In the genomic region with DNA sequence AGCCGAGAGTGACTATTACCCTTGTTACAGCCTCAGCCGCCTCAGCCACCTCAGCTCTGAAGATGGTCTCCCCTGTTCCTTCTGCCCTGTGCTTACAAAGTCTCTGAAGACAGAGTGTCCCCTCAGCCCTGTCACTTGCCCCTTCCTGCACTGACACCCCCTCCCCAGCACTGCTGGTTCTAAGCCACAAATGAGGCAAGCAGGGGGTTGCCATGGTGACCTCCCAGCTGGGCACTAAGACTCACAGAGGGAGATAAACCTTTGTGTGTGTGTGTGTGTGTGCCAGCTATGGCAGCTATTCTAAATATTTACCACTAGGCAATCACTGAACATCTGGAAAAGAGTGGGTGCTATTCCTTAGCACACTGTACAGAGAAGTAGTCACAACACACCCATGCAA, we compare ENCODE assay signal across 13 mouse cellular contexts. TPM values are rescaled to one million over a fixed set of nuclear protein-coding genes. Genes with fewer than 3 reads are reported as not detected.
DNase-seq lines count a peak whose midpoint lies in the region; ATAC-seq lines count a peak whose summit lies in the region.
"Had no signal": no experiment of that assay in that cellular context is flagged by ENCODE, and none has a peak within 500 bp of the region (broad histone marks: within the 10 kb centered on the region; RNA-seq: fewer than 3 reads in every experiment).

No protein-coding gene starts in this region.

- DNase-seq in forebrain, embryonic 10.5 days (ENCODE audit: extremely low spot score, low spot score), result no peak
- peak; percentile 33 for DNase-seq in lung, postnatal 10 days
- DNase-seq in lung, adult 18-20 months, result no peak
- peak; percentile 44 for DNase-seq in embryo, embryonic 11 days
- peak; percentile 50 for DNase-seq in midbrain, embryonic 14.5 days
- DNase-seq in adrenal gland, adult (ENCODE audit: inconsistent age in 2 of 2, low spot score in 1 of 2), result no peak
- DNase-seq in thymus, postnatal 0 days (ENCODE audit: low spot score), result no peak
- DNase-seq: cerebellum, adult 2 months; heart, adult 18-20 months; kidney, adult 2 months; kidney, postnatal 36 days had no signal

- no peaks in the 10 kb centered on the region for H3K9me3 ChIP-seq in forebrain, embryonic 10.5 days
- H3K9me3 ChIP-seq in forebrain, embryonic 13.5 days (replicated peaks), result no peaks in the 10 kb centered on the region
- H3K9me3 ChIP-seq in midbrain, embryonic 14.5 days (ENCODE audit: control insufficient read depth, low read length), result no peaks in the 10 kb centered on the region
- H3K9me3 ChIP-seq: liver, embryonic 12.5 days had no signal

- H3K4me1 ChIP-seq in forebrain, embryonic 10.5 days, result peaks cover 27% of the 10 kb centered on the region
- H3K4me1 ChIP-seq in forebrain, embryonic 13.5 days, result peaks cover 10% of the 10 kb centered on the region
- H3K4me1 ChIP-seq in midbrain, embryonic 14.5 days (ENCODE audit: control insufficient read depth, insufficient read depth, low read length), result peaks cover 4% of the 10 kb centered on the region; the same call in 1 of the 2 replicates

- 38% methylated on average over 2 of the region's 2 CpGs for WGBS in forebrain, embryonic 10.5 days
- 21% methylated on average over 2 of the region's 2 CpGs for WGBS in forebrain, embryonic 13.5 days
- 27% methylated on average over 2 of the region's 2 CpGs for WGBS in midbrain, embryonic 14.5 days

- no peaks in the 10 kb centered on the region for H3K36me3 ChIP-seq in forebrain, embryonic 10.5 days (replicated peaks)
- H3K36me3 ChIP-seq in forebrain, embryonic 13.5 days (ENCODE audit: poor library complexity, severe bottlenecking), result no peaks in the 10 kb centered on the region
- H3K36me3 ChIP-seq in midbrain, embryonic 14.5 days (ENCODE audit: control insufficient read depth, insufficient read depth, low read length), result no peaks in the 10 kb centered on the region
- H3K36me3 ChIP-seq: liver, embryonic 12.5 days had no signal

- no peak overlapping the region for H3K4me2 ChIP-seq in forebrain, embryonic 13.5 days
- H3K4me2 ChIP-seq in midbrain, embryonic 14.5 days (ENCODE audit: low read length), result no peak overlapping the region
- H3K4me2 ChIP-seq: liver, embryonic 12.5 days had no signal

- no peak for ATAC-seq in forebrain, embryonic 13.5 days
- ATAC-seq in midbrain, embryonic 14.5 days (ENCODE audit: low FRiP score, low TSS enrichment), result no peak
- ATAC-seq: liver, embryonic 12.5 days had no signal

- peak overlapping the region; percentile 60 for H3K27ac ChIP-seq in forebrain, embryonic 10.5 days
- H3K27ac ChIP-seq in forebrain, embryonic 13.5 days, result no peak overlapping the region
- no peak overlapping the region for H3K27ac ChIP-seq in midbrain, embryonic 14.5 days (replicated peaks; ENCODE audit: low read depth, low read length)
- H3K27ac ChIP-seq: liver, embryonic 12.5 days had no signal

- peaks cover 4% of the 10 kb centered on the region; the same call in 1 of the 2 replicates for H3K27me3 ChIP-seq in forebrain, embryonic 10.5 days (ENCODE audit: poor library complexity, severe bottlenecking)
- H3K27me3 ChIP-seq in forebrain, embryonic 13.5 days, result 0 out of 2 replicates have a peak, but pooled peaks cover 3% of the 10 kb centered on the region
- no peaks in the 10 kb centered on the region for H3K27me3 ChIP-seq in midbrain, embryonic 14.5 days (ENCODE audit: control insufficient read depth, insufficient read depth, low read length)

- H3K9ac ChIP-seq in forebrain, embryonic 13.5 days, result no peak overlapping the region
- no peak overlapping the region for H3K9ac ChIP-seq in midbrain, embryonic 14.5 days (replicated peaks; ENCODE audit: low read length)
- H3K9ac ChIP-seq: liver, embryonic 12.5 days had no signal

- no peak overlapping the region for H3K4me3 ChIP-seq in forebrain, embryonic 10.5 days
- H3K4me3 ChIP-seq in forebrain, embryonic 13.5 days, result no peak overlapping the region
- no peak overlapping the region for H3K4me3 ChIP-seq in midbrain, embryonic 14.5 days (replicated peaks; ENCODE audit: low read depth, low read length)
- H3K4me3 ChIP-seq: liver, embryonic 12.5 days had no signal

RNA-seq across cellular contexts. Expression of a gene that starts 23.0 kb away (rescaled TPM):
- polyA plus RNA-seq in forebrain, embryonic 10.5 days (2016; fragmentation: Nextera tagmentation; extraction: Ambion mirVana), result 0.58 and 1.0 TPM in 2 replicates
- polyA plus RNA-seq in forebrain, embryonic 13.5 days (2015; fragmentation: Nextera tagmentation; extraction: Ambion mirVana), result 0.49 and 0.67 TPM in 2 replicates
- 0.15 and 0.38 TPM in 2 replicates for polyA plus RNA-seq in midbrain, embryonic 14.5 days (2014; fragmentation: Nextera tagmentation; extraction: Ambion mirVana)
- polyA plus RNA-seq in thymus, postnatal 0 days (2015; fragmentation: Nextera tagmentation; extraction: Ambion mirVana), result 3.0 and 3.1 TPM in 2 replicates

RNA-seq across cellular contexts. Expression of a gene that starts 57.0 kb away (rescaled TPM):
- 132 and 135 TPM in 2 replicates for polyA plus RNA-seq in forebrain, embryonic 10.5 days (2016; fragmentation: Nextera tagmentation; extraction: Ambion mirVana)
- polyA plus RNA-seq in forebrain, embryonic 13.5 days (2015; fragmentation: Nextera tagmentation; extraction: Ambion mirVana), result 72.7 and 85.0 TPM in 2 replicates
- polyA plus RNA-seq in midbrain, embryonic 14.5 days (2014; fragmentation: Nextera tagmentation; extraction: Ambion mirVana), result 9.6 and 26.3 TPM in 2 replicates
- 106 and 107 TPM in 2 replicates for polyA plus RNA-seq in thymus, postnatal 0 days (2015; fragmentation: Nextera tagmentation; extraction: Ambion mirVana)

Comparison
In these comparisons a context has a peak if more than half of its experiments do, and no peak if none do; other contexts are left out.
1. DNase-seq: peak in lung, postnatal 10 days (single experiment), embryo, embryonic 11 days (single experiment) and midbrain, embryonic 14.5 days (single experiment); none in forebrain, embryonic 10.5 days (single experiment), lung, adult 18-20 months (0 of 2), adrenal gland, adult (0 of 2) and thymus, postnatal 0 days (single experiment).